Mouse (Mus musculus) gastrocnemius, adult 2 months (tissue): ENCODE measurements around the gene Clic1. TPM values are rescaled to one million over a fixed set of nuclear protein-coding genes. Genes with fewer than 3 reads are reported as not detected.

Experiments
- DNase-seq: peaks from one replicate; pipeline ENCODE4 v3.0.0; 2022
- H3K27ac ChIP-seq: fragments of 200-600 bp; 2 replicates; pipeline ENCODE4 v1.8.1; 2022; ENCODE audit warnings: mild to moderate bottlenecking
- H3K4me3 ChIP-seq: fragments of 200-600 bp; 2 replicates; pipeline ENCODE4 v1.8.1; 2022; ENCODE audit warnings: mild to moderate bottlenecking, moderate library complexity
- CTCF ChIP-seq: fragments of 200-600 bp; IDR thresholded peaks from 2 replicates; pipeline ENCODE4 v1.8.1; 2022; ENCODE audit warnings: antibody characterized with exemption, mild to moderate bottlenecking, moderate library complexity
- intact Hi-C: fragments of 180-260 bp; cut with DNase I; formaldehyde crosslinking; loops from one replicate; pipeline ENCODE4 v1.15.1; 2025
- total RNA-seq, 2 experiments: library from RNA; stranded (reverse); gene quantifications; 2 replicates each; pipeline ENCODE4 v1.2.3; 2021

Clic1 gene
- total RNA-seq, 2 experiments from 2014 or later: 7.2 to 11.3 TPM

- TF ChIP-seq CTCF: no peak
- H3K27ac ChIP-seq: peak overlapping the region; percentile 91
- peak overlapping the region; percentile 82 for H3K4me3 ChIP-seq
- DNase-seq: peak; percentile 69
- intact Hi-C loops: no loop called here
Observed at GRCm38 (mm10) chr17:35051156-35052086, 1.7 kb downstream of the Clic1 start.

- intact Hi-C loops: no loop called here
- no peak for TF ChIP-seq CTCF
- peak overlapping the region; percentile 91 for H3K27ac ChIP-seq
- peak overlapping the region; percentile 82 for H3K4me3 ChIP-seq
- DNase-seq: no peak
Observed at GRCm38 (mm10) chr17:35052271-35052798, 2.6 kb downstream of the Clic1 start.

GRCm38 (mm10) chr17:35055691-35056495 lies 6.1 kb downstream of the Clic1 start:
- H3K27ac ChIP-seq: no peak overlapping the region
- no peak for DNase-seq
- intact Hi-C loops: no loop called here
- H3K4me3 ChIP-seq: no peak overlapping the region
- no peak for TF ChIP-seq CTCF

GRCm38 (mm10) chr17:35057090-35057489 lies 7.3 kb downstream of the Clic1 start:
- no peak overlapping the region for H3K4me3 ChIP-seq

GRCm38 (mm10) chr17:35058316-35058715 lies 8.6 kb downstream of the Clic1 start:
- DNase-seq: no peak
- TF ChIP-seq CTCF: no peak
- intact Hi-C loops: loop anchor here (2.0 kb wide), 1 partner anchor 38 kb away; no protein-coding TSS in a partner anchor
- H3K27ac ChIP-seq: peak overlapping the region; percentile 91
- peak overlapping the region; percentile 86 for H3K4me3 ChIP-seq

More at GRCm38 (mm10) chr17:35057090-35057489, 7.3 kb downstream of the Clic1 start:
- no peak for DNase-seq
- TF ChIP-seq CTCF: no peak
- intact Hi-C loops: no loop called here
- H3K27ac ChIP-seq: no peak overlapping the region

GRCm38 (mm10) chr17:35058911-35059892 lies 9.4 kb downstream of the Clic1 start, which contains the start of gene Ddah2:
Ddah2 (plus strand) TSS chr17:35059035.
- peak within 1 kb of the TSS; percentile 86 for H3K4me3 ChIP-seq
- intact Hi-C loops: loop anchor here (2.0 kb wide), 1 partner anchor 38 kb away; no protein-coding TSS in a partner anchor

GRCm38 (mm10) chr17:35060071-35060470 lies 10.3 kb downstream of the Clic1 start:
- Histone ChIP-seq H3K27ac (peak overlapping the region; percentile 91), H3K4me3 (peak overlapping the region; percentile 86)
- DNase-seq: no peak
- TF ChIP-seq CTCF: no peak
- intact Hi-C loops: no loop called here

More at GRCm38 (mm10) chr17:35058911-35059892, 9.4 kb downstream of the Clic1 start, which contains the start of gene Ddah2:
- H3K27ac ChIP-seq: peak within 1 kb of the TSS; percentile 91
- TF ChIP-seq CTCF: peak; percentile 72
- peak; percentile 92 for DNase-seq

GRCm38 (mm10) chr17:35060737-35061297 lies 11.1 kb downstream of the Clic1 start:
- H3K27ac ChIP-seq: peak overlapping the region; percentile 91
- peak overlapping the region; percentile 86 for H3K4me3 ChIP-seq
- intact Hi-C loops: no loop called here
- peak; percentile 64 for DNase-seq
- no peak for TF ChIP-seq CTCF

GRCm38 (mm10) chr17:35061299-35061698 lies 11.5 kb downstream of the Clic1 start:
- Histone ChIP-seq H3K27ac (no peak overlapping the region), H3K4me3 (no peak overlapping the region)
- no peak for DNase-seq
- TF ChIP-seq CTCF: no peak
- intact Hi-C loops: no loop called here

GRCm38 (mm10) chr17:35063466-35063865 lies 13.7 kb downstream of the Clic1 start:
- peak; percentile 34 for DNase-seq
- Histone ChIP-seq H3K27ac (no peak overlapping the region), H3K4me3 (no peak overlapping the region)
- intact Hi-C loops: no loop called here
- no peak for TF ChIP-seq CTCF

GRCm38 (mm10) chr17:35064378-35064877 lies 14.7 kb downstream of the Clic1 start:
- H3K4me3 ChIP-seq: peak overlapping the region; percentile 66
- DNase-seq: no peak
- intact Hi-C loops: no loop called here
- H3K27ac ChIP-seq: peak overlapping the region; percentile 16; the same call in 1 of the 2 replicates
- no peak for TF ChIP-seq CTCF
